Mouse (Mus musculus) midbrain, embryonic 10.5 days (tissue): ENCODE data around the gene Ltv1. TPM values are rescaled to one million over a fixed set of nuclear protein-coding genes. Genes with fewer than 3 reads are reported as not detected.

Experiments used
- DNase-seq: peaks from one replicate; pipeline ENCODE4 v3.0.0-alpha.2; 2017; ENCODE audit warnings: low spot score
- H3K27ac ChIP-seq: fragments of 300-500 bp; sonication (generic); replicated peaks from 2 replicates; pipeline ENCODE4 v1.5.1; 2016; ENCODE audit warnings: mild to moderate bottlenecking
- H3K27me3 ChIP-seq: fragments of 300-500 bp; sonication (generic); 2 replicates; pipeline ENCODE4 v1.6.1; 2016; ENCODE audit warnings: low read depth, mild to moderate bottlenecking; ENCODE audit not compliant: poor library complexity, severe bottlenecking
- H3K36me3 ChIP-seq: fragments of 300-500 bp; sonication (generic); 2 replicates; pipeline ENCODE4 v1.6.1; 2016; ENCODE audit warnings: mild to moderate bottlenecking, moderate library complexity
- H3K4me1 ChIP-seq: fragments of 300-500 bp; sonication (generic); 2 replicates; pipeline ENCODE4 v1.6.1; 2016
- H3K4me3 ChIP-seq: fragments of 300-500 bp; sonication (generic); 2 replicates; pipeline ENCODE4 v1.5.1; 2016; ENCODE audit warnings: mild to moderate bottlenecking, moderate library complexity
- H3K9me3 ChIP-seq: fragments of 300-500 bp; sonication (generic); replicated peaks from 2 replicates; pipeline ENCODE4 v1.6.1; 2016; ENCODE audit warnings: mild to moderate bottlenecking
- WGBS: fragments of 180-500 bp; shearing (Covaris S2); methylation state at CpG from one replicate; pipeline ENCODE4 v1.1.7; 2016; 5-methylcytosine and 5-hydroxymethylcytosine counted together
- polyA plus RNA-seq: library from polyadenylated mRNA; unstranded; fragments of >200 nt; fragmentation: Nextera tagmentation; extraction: Ambion mirVana; gene quantifications from 2 replicates; pipeline ENCODE4 v1.2.1, GENCODE M21; 2016

Gene Ltv1
- polyA plus RNA-seq = 67.1 and 74.0 TPM in 2 replicates

DNA sequence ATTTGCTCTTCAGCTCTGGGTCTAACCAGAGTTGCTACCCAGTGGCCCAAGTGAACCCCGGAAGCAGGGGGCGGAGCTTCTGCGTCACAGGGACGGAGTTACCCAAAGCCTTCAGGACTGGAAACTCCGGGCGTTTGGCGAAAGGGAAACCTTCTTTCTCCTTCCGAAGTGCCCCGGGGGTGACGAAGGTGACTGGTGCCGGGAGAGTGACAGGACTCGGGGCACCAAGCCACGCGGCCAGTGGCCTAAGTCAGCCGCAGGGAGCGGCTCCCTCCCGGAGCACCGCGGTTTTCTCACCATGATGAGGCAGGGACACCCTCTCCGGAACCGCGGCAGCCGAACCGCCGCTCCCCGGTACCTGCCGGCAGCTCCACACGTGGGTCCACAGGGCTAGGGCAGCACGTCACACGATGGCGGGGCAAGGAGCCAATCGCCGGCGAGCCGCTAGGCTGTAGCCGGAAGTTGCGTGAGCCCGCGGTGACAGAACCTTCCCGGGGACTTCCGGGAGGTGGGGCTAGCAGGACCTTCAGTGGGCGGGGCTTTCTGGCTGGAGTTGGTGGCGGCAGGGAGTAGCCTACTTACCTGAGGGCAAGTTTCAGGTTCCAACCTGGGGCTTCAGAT is at the start of gene Ltv1:
Ltv1 (minus strand) TSS at position 438 of the 621 bp plus-strand sequence.
- Histone ChIP-seq H3K27ac (peak within 1 kb of the TSS; percentile 93), H3K4me1 (peaks cover 8% of the 10 kb centered on the region), H3K4me3 (peak within 1 kb of the TSS; percentile 92), H3K27me3 (no peaks in the 10 kb centered on the region), H3K36me3 (peaks cover 36% of the 10 kb centered on the region), H3K9me3 (no peaks in the 10 kb centered on the region)
- under 1% methylated on average over 43 of the region's 43 CpGs for WGBS
- DNase-seq = peak; percentile 93

DNA sequence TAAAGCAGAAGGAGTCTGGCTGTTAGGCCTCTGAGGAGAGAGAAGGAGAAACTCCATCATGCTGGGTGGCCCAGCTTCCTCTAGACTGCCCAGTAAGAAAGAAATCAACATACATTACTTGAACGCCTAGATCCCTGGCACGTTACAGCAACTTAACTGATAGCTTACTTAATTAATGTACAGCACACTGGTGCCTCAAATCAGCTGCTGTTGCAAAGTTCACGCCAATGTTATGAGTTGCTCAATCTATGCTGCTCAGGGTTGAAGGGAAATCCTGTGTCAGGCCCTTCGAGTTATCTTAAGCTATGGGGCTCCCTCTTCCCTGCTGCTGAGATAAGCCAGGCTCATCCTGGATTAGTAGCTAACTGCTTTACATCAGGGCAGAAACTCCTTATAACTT is 47.5 kb upstream of the Ltv1 start:
- H3K27ac ChIP-seq = no peak overlapping the region
- no peaks in the 10 kb centered on the region for H3K27me3 ChIP-seq
- peaks cover 16% of the 10 kb centered on the region; the same call in 1 of the 2 replicates for H3K36me3 ChIP-seq
- H3K9me3 ChIP-seq = no peaks in the 10 kb centered on the region
- H3K4me1 ChIP-seq = no peaks in the 10 kb centered on the region
- WGBS = 63% methylated on average over 4 of the region's 4 CpGs
- no peak for DNase-seq
- no peak overlapping the region for H3K4me3 ChIP-seq

DNA sequence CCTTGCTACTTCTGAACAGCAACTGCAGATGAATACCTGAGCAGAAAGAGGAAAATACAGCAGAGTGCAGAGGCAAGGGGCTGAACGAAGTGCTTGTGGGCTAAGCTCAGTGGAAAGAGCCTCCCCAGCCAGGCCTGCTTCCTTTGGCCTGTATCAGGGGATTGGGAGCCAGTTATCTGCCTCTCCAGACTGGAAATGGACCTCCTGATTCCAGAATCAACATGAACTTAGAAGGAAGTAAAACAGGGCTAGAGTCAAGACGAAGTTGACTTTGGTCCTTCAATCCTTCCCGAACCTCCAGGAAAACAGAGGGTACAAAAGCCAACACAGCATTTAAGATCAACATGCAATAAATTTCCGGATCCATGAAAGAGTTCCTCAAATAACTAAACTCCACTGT is 45.2 kb upstream of the Ltv1 start:
- Histone ChIP-seq H3K27ac (no peak overlapping the region), H3K36me3 (0 out of 2 replicates have a peak, but pooled peaks cover 2% of the 10 kb centered on the region), H3K27me3 (no peaks in the 10 kb centered on the region), H3K4me3 (no peak overlapping the region), H3K4me1 (peaks cover 13% of the 10 kb centered on the region), H3K9me3 (no peaks in the 10 kb centered on the region)
- DNase-seq = no peak
- 89% methylated on average over 4 of the region's 4 CpGs for WGBS

DNA sequence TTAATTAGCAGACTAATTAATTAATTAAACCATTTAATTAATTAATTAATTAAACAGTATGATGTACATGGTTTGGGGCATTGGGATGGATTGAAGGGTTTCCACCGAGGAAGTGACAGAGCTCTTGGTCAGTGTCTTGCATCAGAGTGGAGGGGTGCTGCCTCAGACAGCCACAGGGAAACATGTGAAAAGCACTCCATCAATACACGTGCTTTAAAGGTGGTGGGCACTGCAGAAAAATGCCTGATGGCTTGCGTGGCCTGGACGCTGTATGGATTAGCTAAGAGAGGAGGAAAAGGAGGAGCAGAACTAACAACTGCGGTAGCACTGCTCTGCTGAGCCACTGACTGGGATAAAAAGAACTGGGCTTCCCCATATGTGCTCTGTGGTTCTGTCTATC is 43.9 kb upstream of the Ltv1 start:
- no peaks in the 10 kb centered on the region for H3K9me3 ChIP-seq
- 90% methylated on average over 5 of the region's 5 CpGs for WGBS
- no peaks in the 10 kb centered on the region for H3K27me3 ChIP-seq
- no peak overlapping the region for H3K27ac ChIP-seq
- H3K36me3 ChIP-seq = 0 out of 2 replicates have a peak, but pooled peaks cover 2% of the 10 kb centered on the region
- DNase-seq = no peak
- H3K4me1 ChIP-seq = peaks cover 24% of the 10 kb centered on the region
- H3K4me3 ChIP-seq = no peak overlapping the region

DNA sequence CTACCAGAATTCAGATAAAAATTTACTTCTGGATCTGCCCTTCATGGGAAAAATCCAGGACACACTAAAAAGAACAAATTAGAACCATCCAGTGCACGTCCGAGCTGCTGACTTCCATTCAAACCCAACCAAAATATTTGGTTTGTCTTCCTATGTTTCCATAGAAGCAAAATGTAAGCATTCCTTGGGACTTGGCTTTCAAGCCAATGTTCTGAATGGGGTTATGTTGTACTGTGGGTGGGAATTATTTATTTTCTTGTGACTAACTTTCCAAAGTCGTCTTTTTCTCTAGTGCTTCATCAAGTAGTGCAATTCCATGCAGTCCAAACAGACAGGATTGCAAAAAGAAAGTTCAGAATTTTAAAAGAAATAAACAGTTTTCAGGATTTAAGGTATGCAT is 41.5 kb upstream of the Ltv1 start:
- no peak overlapping the region for H3K4me3 ChIP-seq
- H3K27me3 ChIP-seq = no peaks in the 10 kb centered on the region
- DNase-seq = no peak
- no peak overlapping the region for H3K27ac ChIP-seq
- no peaks in the 10 kb centered on the region for H3K9me3 ChIP-seq
- H3K4me1 ChIP-seq = peaks cover 24% of the 10 kb centered on the region
- WGBS = 67% methylated on average over 3 of the region's 3 CpGs
- 0 out of 2 replicates have a peak, but pooled peaks cover 2% of the 10 kb centered on the region for H3K36me3 ChIP-seq

DNA sequence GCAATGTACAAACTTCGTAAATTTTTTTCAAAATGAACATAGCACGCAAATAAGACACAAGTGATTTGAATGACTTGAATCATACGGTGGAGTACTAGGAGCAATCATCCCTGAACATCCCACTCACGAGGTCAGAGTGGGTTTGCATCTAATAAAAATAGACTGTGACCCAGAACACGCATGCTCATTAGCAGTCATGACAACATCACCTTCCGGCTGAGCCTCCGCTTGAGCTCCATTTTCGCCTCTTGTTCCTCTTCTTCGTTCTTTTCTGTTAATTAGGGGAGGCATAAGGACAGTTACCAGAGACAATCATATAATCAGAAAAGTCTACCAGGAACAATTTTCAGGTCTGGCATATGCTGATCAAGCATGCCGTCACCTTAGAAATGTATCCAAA is 41.0 kb upstream of the Ltv1 start:
- 87% methylated on average over 10 of the region's 10 CpGs for WGBS
- H3K9me3 ChIP-seq = no peaks in the 10 kb centered on the region
- H3K4me3 ChIP-seq = no peak overlapping the region
- H3K36me3 ChIP-seq = 0 out of 2 replicates have a peak, but pooled peaks cover 2% of the 10 kb centered on the region
- peaks cover 24% of the 10 kb centered on the region for H3K4me1 ChIP-seq
- no peak for DNase-seq
- H3K27ac ChIP-seq = no peak overlapping the region
- no peaks in the 10 kb centered on the region for H3K27me3 ChIP-seq

DNA sequence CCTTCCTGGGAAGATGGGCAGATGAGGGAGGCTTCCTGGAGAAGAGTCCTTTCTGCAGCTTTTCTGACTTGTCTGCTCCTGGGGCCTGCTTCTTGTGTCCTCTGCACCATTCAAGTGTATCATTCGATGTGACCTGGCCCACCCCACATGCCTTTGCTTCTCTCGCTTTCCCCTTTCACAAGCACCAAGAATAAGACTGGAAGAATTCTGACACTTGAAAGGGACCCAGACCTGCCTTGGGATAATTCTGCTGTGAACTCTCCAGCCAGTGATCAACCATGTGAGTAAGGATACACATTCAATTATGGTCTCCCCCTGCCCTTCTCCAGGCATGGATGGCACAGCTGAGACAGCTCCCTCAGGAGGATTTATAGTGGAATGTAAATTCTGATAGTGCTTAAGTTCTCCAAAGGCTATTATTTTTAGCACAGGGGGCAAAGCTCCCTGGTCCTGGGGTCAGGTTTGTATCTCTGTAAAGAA is 40.2 kb upstream of the Ltv1 start:
- Histone ChIP-seq H3K4me3 (no peak overlapping the region), H3K4me1 (peaks cover 24% of the 10 kb centered on the region), H3K27ac (peak overlapping the region; percentile 76), H3K36me3 (0 out of 2 replicates have a peak, but pooled peaks cover 2% of the 10 kb centered on the region), H3K9me3 (no peaks in the 10 kb centered on the region), H3K27me3 (no peaks in the 10 kb centered on the region)
- WGBS = 51% methylated on average over 2 of the region's 2 CpGs
- DNase-seq = no peak

DNA sequence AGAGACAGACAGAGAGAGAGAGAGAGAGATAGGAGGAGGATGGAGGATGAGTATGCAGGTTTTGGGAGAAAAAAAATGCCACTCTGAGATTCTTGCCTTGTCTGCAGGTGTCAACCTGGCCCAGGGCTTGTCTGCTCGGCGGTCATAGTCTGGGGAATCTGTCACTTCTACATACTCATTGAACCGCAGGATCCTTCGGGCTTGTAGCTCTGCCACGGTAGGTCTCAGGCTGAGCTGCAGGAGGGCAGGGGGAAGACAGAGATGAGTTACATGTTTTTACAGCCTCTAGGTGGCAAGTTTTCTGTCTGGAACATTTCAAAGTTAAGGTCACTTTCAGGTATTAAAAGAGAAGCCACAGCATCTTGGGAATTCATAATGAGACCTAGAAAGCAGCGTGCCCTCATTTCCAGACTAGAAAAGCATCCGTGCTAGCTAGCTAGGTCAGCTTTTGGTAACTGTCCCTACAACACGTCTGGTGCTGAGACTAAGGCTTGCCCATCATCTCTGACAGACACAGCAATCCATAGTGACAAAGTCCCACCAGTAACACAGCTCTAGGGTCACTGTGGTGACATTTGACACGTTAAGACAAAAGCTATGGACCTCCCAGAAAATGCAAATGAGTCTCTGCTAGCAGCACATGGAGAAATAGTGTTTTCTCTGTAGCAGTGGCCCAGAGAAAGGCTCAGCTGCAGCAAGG is 39.6 kb upstream of the Ltv1 start:
- 53% methylated on average over 9 of the region's 9 CpGs for WGBS
- Histone ChIP-seq H3K27ac (peak overlapping the region; percentile 76), H3K4me1 (peaks cover 24% of the 10 kb centered on the region), H3K36me3 (no peaks in the 10 kb centered on the region), H3K4me3 (no peak overlapping the region), H3K9me3 (no peaks in the 10 kb centered on the region), H3K27me3 (no peaks in the 10 kb centered on the region)
- DNase-seq = peak; percentile 26

DNA sequence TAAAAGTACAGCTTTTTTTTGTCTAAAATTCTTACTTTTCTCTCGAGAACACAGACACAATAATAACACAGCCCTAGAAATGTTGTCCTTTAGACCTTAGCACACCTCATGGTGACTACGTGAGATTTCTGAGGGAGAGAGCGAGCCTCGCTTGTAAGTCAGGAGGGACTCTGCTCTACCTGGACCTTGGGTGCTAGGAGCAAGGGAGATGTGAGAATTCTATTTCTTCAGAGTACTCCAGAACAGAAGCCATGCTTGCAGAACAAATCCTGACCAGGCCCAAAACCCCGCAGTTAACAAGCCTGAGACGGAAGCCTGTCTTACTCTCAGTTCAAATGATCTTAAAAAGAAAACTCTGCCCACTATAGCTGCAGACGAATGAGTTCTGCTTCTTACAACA is 37.7 kb upstream of the Ltv1 start:
- 89% methylated on average over 7 of the region's 7 CpGs for WGBS
- Histone ChIP-seq H3K27me3 (no peaks in the 10 kb centered on the region), H3K27ac (no peak overlapping the region), H3K4me1 (peaks cover 24% of the 10 kb centered on the region), H3K9me3 (no peaks in the 10 kb centered on the region), H3K36me3 (no peaks in the 10 kb centered on the region), H3K4me3 (no peak overlapping the region)
- no peak for DNase-seq

DNA sequence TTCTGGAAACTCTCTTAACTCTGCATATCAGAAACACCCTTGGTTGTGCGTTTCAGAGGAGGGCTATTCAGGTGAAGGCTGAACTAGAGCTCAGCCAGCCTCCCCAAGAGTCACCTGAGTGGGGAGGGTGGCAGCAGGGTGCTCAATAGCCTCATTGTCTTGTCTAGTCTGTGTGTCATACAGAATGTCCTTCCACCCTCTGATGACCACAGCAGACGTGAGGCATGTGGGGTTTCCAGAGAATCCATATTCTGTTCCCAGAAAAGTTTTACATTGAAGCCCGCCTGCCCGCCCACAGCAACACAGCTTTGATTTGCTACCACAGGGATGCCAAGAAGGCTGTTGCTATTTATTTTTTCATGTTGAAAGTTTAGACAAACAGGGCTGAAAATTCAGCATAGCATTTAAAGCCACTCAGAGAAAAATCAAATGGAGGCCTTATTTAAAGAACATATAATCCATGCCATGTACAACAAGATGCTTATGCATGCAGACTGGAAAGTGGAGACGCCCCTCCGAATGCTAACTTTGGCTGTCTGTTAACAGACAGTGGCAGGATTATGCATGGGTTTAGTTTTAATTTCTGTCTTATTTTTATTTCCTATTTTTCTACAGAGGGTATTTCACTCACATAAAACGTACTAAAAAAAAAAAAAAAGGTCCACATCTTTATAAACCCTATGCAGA is 32.6 kb upstream of the Ltv1 start:
- no peak for DNase-seq
- Histone ChIP-seq H3K36me3 (peaks cover 14% of the 10 kb centered on the region; the same call in 1 of the 2 replicates), H3K9me3 (no peaks in the 10 kb centered on the region), H3K27me3 (no peaks in the 10 kb centered on the region), H3K27ac (no peak overlapping the region), H3K4me1 (no peaks in the 10 kb centered on the region), H3K4me3 (no peak overlapping the region)
- WGBS = 88% methylated on average over 7 of the region's 7 CpGs

DNA sequence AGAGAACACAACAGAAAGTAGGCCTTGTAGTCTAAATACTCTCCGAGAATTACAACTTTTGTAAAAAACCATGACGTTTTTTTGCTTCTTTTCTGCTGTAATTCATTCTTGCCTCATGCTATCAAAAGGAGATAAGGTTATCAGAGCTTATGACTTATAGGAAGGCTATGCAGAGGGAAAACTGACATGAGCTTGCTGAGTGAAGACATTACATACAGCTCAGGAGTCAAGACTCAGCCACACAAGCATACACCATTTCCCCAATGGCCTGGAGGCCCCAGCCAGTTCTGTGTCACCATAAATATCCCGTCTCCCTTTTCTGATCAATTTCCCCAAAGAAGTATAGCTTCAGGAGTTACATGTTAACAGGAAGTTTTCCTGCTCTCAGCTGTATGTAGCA is 29.2 kb upstream of the Ltv1 start:
- 89% methylated on average over 3 of the region's 3 CpGs for WGBS
- Histone ChIP-seq H3K9me3 (no peaks in the 10 kb centered on the region), H3K27me3 (no peaks in the 10 kb centered on the region), H3K36me3 (peaks cover 14% of the 10 kb centered on the region; the same call in 1 of the 2 replicates), H3K4me3 (no peak overlapping the region), H3K27ac (no peak overlapping the region), H3K4me1 (peaks cover 3% of the 10 kb centered on the region; the same call in 1 of the 2 replicates)
- no peak for DNase-seq

DNA sequence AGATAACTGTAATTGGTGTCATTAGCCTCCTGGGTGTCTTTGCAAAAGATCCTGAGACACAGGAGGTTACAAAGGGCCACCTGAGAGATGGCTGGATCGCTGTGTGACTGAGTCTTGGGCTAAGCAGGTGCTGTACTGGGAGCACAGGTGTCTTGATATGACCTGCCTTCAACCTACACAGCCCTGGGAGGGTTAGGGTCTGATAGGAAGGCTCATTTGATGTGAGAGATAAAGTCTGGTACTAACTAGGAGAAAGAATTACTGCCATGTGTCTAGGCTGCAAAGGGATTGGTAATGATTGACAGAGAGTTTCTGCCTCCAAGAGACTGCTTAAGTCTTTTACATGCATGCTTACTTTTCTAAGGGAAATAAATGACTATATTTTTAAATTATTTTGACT is 27.1 kb upstream of the Ltv1 start:
- H3K36me3 ChIP-seq = peaks cover 14% of the 10 kb centered on the region; the same call in 1 of the 2 replicates
- H3K27me3 ChIP-seq = no peaks in the 10 kb centered on the region
- WGBS = 67% methylated on average over 1 of the region's 1 CpGs
- no peaks in the 10 kb centered on the region for H3K9me3 ChIP-seq
- H3K4me1 ChIP-seq = peaks cover 3% of the 10 kb centered on the region; the same call in 1 of the 2 replicates
- no peak overlapping the region for H3K4me3 ChIP-seq
- no peak overlapping the region for H3K27ac ChIP-seq
- DNase-seq = no peak
